Mouse (Mus musculus) heart, adult 2 months (tissue): ENCODE results near the gene Rtn1. TPM values are rescaled to one million over a fixed set of nuclear protein-coding genes. Genes with fewer than 3 reads are reported as not detected.

Experiments
- DNase-seq, 2 experiments: peaks; one replicate each; pipeline ENCODE4 v3.0.0; 2021
- H3K27ac ChIP-seq: fragments of 200-600 bp; 2 replicates; pipeline ENCODE4 v1.8.1; 2022
- H3K27me3 ChIP-seq: fragments of 200-500 bp; 2 replicates; pipeline ENCODE4 v1.6.1; 2012; ENCODE audit warnings: mild to moderate bottlenecking, low read length, inconsistent platforms, mixed read lengths; ENCODE audit not compliant: control insufficient read depth, insufficient read depth
- H3K36me3 ChIP-seq: fragments of 200-500 bp; 2 replicates; pipeline ENCODE4 v1.6.1; 2012; ENCODE audit warnings: low read length, inconsistent platforms; ENCODE audit not compliant: control insufficient read depth, insufficient read depth
- H3K4me1 ChIP-seq: fragments of 200-500 bp; 2 replicates; pipeline ENCODE4 v1.6.1; 2011; ENCODE audit warnings: low read length; ENCODE audit not compliant: control insufficient read depth, insufficient read depth
- H3K4me3 ChIP-seq: fragments of 200-600 bp; 2 replicates; pipeline ENCODE4 v1.8.1; 2022
- H3K79me2 ChIP-seq: fragments of 200-500 bp; replicated peaks from 2 replicates; pipeline ENCODE4 v1.6.1; 2012; ENCODE audit warnings: mild to moderate bottlenecking, inconsistent platforms, low read length, moderate library complexity, mixed read lengths; ENCODE audit not compliant: control insufficient read depth, insufficient read depth
- H3K9ac ChIP-seq: fragments of 200-500 bp; 2 replicates; pipeline ENCODE4 v1.6.1; 2012; ENCODE audit warnings: low read depth, mild to moderate bottlenecking, control low read depth, inconsistent platforms, low read length, mixed read lengths
- CTCF ChIP-seq: fragments of 200-600 bp; IDR thresholded peaks from 2 replicates; pipeline ENCODE4 v1.8.1; 2022; ENCODE audit warnings: antibody characterized with exemption, mild to moderate bottlenecking, moderate library complexity
- EP300 ChIP-seq: fragments of 200-500 bp; IDR thresholded peaks from 2 replicates; pipeline ENCODE4 v1.6.1; 2011; ENCODE audit warnings: low read depth, low read length, control low read depth; ENCODE audit not compliant: insufficient read depth
- POLR2A ChIP-seq: fragments of 200-500 bp; IDR thresholded peaks from 2 replicates; pipeline ENCODE4 v1.6.1; 2011; ENCODE audit warnings: mild to moderate bottlenecking, low read depth, low read length, control low read depth; ENCODE audit not compliant: insufficient read depth
- WGBS: fragments of 180-500 bp; shearing (Covaris S2); methylation state at CpG from one replicate; pipeline ENCODE4 v1.1.7; 2018; 5-methylcytosine and 5-hydroxymethylcytosine counted together
- intact Hi-C: fragments of 180-260 bp; cut with DNase I; formaldehyde crosslinking; loops from one replicate; pipeline ENCODE4 v1.15.1; 2025
- polyA plus RNA-seq: library from polyadenylated mRNA; depleted of rRNA; stranded (reverse); fragments of >200 nt; gene quantifications from 2 replicates; pipeline ENCODE4 v1.2.3, GENCODE M21; 2012
- total RNA-seq, 2 experiments: library from RNA; stranded (reverse); gene quantifications; 2 replicates each; pipeline ENCODE4 v1.2.3; 2021

Rtn1 gene
- total and polyA plus RNA-seq, 3 experiments: 2.9 to 3.8 (median 3.5) TPM

GRCm38 (mm10) chr12:72287332-72288004, 121.4 kb downstream of the Rtn1 start:
- WGBS: 73% methylated on average over 4 of the region's 4 CpGs

GRCm38 (mm10) chr12:72285366-72286345, 123.2 kb downstream of the Rtn1 start:
- no peaks in the 10 kb centered on the region for H3K79me2 ChIP-seq
- 74% methylated on average over 25 of the region's 25 CpGs for WGBS
- no peak overlapping the region for H3K4me3 ChIP-seq
- no peak overlapping the region for H3K9ac ChIP-seq
- no peak for DNase-seq
- H3K27ac ChIP-seq: no peak overlapping the region
- H3K36me3 ChIP-seq: no peaks in the 10 kb centered on the region
- no peaks in the 10 kb centered on the region for H3K4me1 ChIP-seq
- no peak for TF ChIP-seq EP300
- 0 out of 2 replicates have a peak, but pooled peaks have one; percentile 14 for TF ChIP-seq CTCF
- intact Hi-C loops: no loop called here
- H3K27me3 ChIP-seq: no peaks in the 10 kb centered on the region

More at GRCm38 (mm10) chr12:72287332-72288004, 121.4 kb downstream of the Rtn1 start:
- no peaks in the 10 kb centered on the region for H3K79me2 ChIP-seq
- H3K36me3 ChIP-seq: no peaks in the 10 kb centered on the region
- no peaks in the 10 kb centered on the region for H3K4me1 ChIP-seq
- DNase-seq: no peak
- H3K9ac ChIP-seq: no peak overlapping the region
- no peak for TF ChIP-seq CTCF
- TF ChIP-seq EP300: no peak
- TF ChIP-seq POLR2A: no peak
- intact Hi-C loops: no loop called here
- H3K27ac ChIP-seq: no peak overlapping the region
- no peaks in the 10 kb centered on the region for H3K27me3 ChIP-seq
- no peak overlapping the region for H3K4me3 ChIP-seq

- WGBS: 88% methylated on average over 7 of the region's 7 CpGs
- DNase-seq: no peak
- H3K27me3 ChIP-seq: no peaks in the 10 kb centered on the region
- no peak overlapping the region for H3K4me3 ChIP-seq
- no peaks in the 10 kb centered on the region for H3K79me2 ChIP-seq
- H3K36me3 ChIP-seq: no peaks in the 10 kb centered on the region
- no peak overlapping the region for H3K27ac ChIP-seq
- H3K9ac ChIP-seq: no peak overlapping the region
- H3K4me1 ChIP-seq: no peaks in the 10 kb centered on the region
- no peak for TF ChIP-seq POLR2A
- TF ChIP-seq EP300: no peak
- no peak for TF ChIP-seq CTCF
- intact Hi-C loops: no loop called here
Observed at GRCm38 (mm10) chr12:72284576-72284975, 124.3 kb downstream of the Rtn1 start.

GRCm38 (mm10) chr12:72279129-72279875, 129.6 kb downstream of the Rtn1 start:
- H3K9ac ChIP-seq: no peak overlapping the region
- H3K79me2 ChIP-seq: no peaks in the 10 kb centered on the region
- WGBS: 86% methylated on average over 5 of the region's 5 CpGs
- H3K27me3 ChIP-seq: no peaks in the 10 kb centered on the region
- H3K27ac ChIP-seq: no peak overlapping the region
- H3K4me3 ChIP-seq: no peak overlapping the region
- DNase-seq: no peak
- H3K36me3 ChIP-seq: no peaks in the 10 kb centered on the region
- H3K4me1 ChIP-seq: no peaks in the 10 kb centered on the region
- intact Hi-C loops: no loop called here
- TF ChIP-seq EP300: no peak
- no peak for TF ChIP-seq POLR2A
- TF ChIP-seq CTCF: no peak

GRCm38 (mm10) chr12:72273721-72274414, 135.0 kb downstream of the Rtn1 start:
- no peak overlapping the region for H3K27ac ChIP-seq
- intact Hi-C loops: no loop called here
- no peaks in the 10 kb centered on the region for H3K27me3 ChIP-seq
- H3K36me3 ChIP-seq: no peaks in the 10 kb centered on the region
- H3K4me1 ChIP-seq: peaks cover 2% of the 10 kb centered on the region; the same call in 1 of the 2 replicates
- 43% methylated on average over 13 of the region's 13 CpGs for WGBS
- no peaks in the 10 kb centered on the region for H3K79me2 ChIP-seq
- no peak overlapping the region for H3K9ac ChIP-seq
- peak; percentile 43 to 47 for DNase-seq
- no peak overlapping the region for H3K4me3 ChIP-seq
- TF ChIP-seq CTCF (no peak), EP300 (no peak), POLR2A (no peak)
